Mouse (Mus musculus) heart, embryonic 16.5 days (tissue): ENCODE data around the gene Card6. TPM values are rescaled to one million over a fixed set of nuclear protein-coding genes. Genes with fewer than 3 reads are reported as not detected.
A peak's percentile ranks its signal among the peaks of the same experiment; 100 is the strongest.

Experiments
- ATAC-seq: fragments of 200-750 bp; cut with Nextera tagmentation; replicated peaks from 2 replicates; pipeline ENCODE4 v1.8.0; 2017; ENCODE audit warnings: moderate number of reproducible peaks; ENCODE audit not compliant: insufficient read depth, low FRiP score; ENCODE audit errors: extremely low read depth
- H3K27ac ChIP-seq: fragments of 300-500 bp; sonication (generic); 2 replicates; pipeline ENCODE4 v1.5.1; 2014; ENCODE audit warnings: mild to moderate bottlenecking, low read length, control low read depth, moderate library complexity
- H3K27me3 ChIP-seq: fragments of 300-500 bp; sonication (generic); 2 replicates; pipeline ENCODE4 v1.6.1; 2014; ENCODE audit warnings: low read length, mixed read lengths; ENCODE audit not compliant: control insufficient read depth, insufficient read depth
- H3K36me3 ChIP-seq: fragments of 300-500 bp; sonication (generic); 2 replicates; pipeline ENCODE4 v1.6.1; 2014; ENCODE audit not compliant: control insufficient read depth, insufficient read depth
- H3K4me1 ChIP-seq: fragments of 300-500 bp; sonication (generic); 2 replicates; pipeline ENCODE4 v1.6.1; 2014; ENCODE audit warnings: low read length, mixed read lengths; ENCODE audit not compliant: control insufficient read depth, insufficient read depth
- H3K4me2 ChIP-seq: fragments of 300-500 bp; sonication (generic); 2 replicates; pipeline ENCODE4 v1.6.1; 2014; ENCODE audit warnings: low read depth, mild to moderate bottlenecking, control low read depth, low read length
- H3K4me3 ChIP-seq: fragments of 300-500 bp; sonication (generic); 2 replicates; pipeline ENCODE4 v1.5.1; 2014; ENCODE audit warnings: mild to moderate bottlenecking, control low read depth, low read length
- H3K9ac ChIP-seq: fragments of 300-500 bp; sonication (generic); 2 replicates; pipeline ENCODE4 v1.6.1; 2014; ENCODE audit warnings: low read length, control low read depth
- H3K9me3 ChIP-seq: fragments of 300-500 bp; sonication (generic); replicated peaks from 2 replicates; pipeline ENCODE4 v1.6.1; 2016; ENCODE audit warnings: low read length; ENCODE audit not compliant: control insufficient read depth
- WGBS: fragments of 180-500 bp; shearing (Covaris S2); extraction: QIAGEN DNeasy Blood & Tissue Kit; methylation state at CpG from one replicate; pipeline ENCODE4 v1.1.7; 2014; 5-methylcytosine and 5-hydroxymethylcytosine counted together
- polyA plus RNA-seq: library from polyadenylated mRNA; unstranded; fragments of >200 nt; fragmentation: Nextera tagmentation; extraction: Ambion mirVana; gene quantifications from 2 replicates; pipeline ENCODE4 v1.2.1, GENCODE M21; 2015

Card6 gene
- polyA plus RNA-seq, 1 experiment from 2014 or later = 1.9 TPM

- 86% methylated on average over 12 of the region's 12 CpGs for WGBS
- Histone ChIP-seq H3K27me3 (no peaks in the 10 kb centered on the region), H3K9ac (no peak overlapping the region), H3K4me1 (peaks cover 13% of the 10 kb centered on the region), H3K9me3 (no peaks in the 10 kb centered on the region), H3K4me2 (no peak overlapping the region), H3K36me3 (peaks cover 38% of the 10 kb centered on the region), H3K27ac (no peak overlapping the region), H3K4me3 (no peak overlapping the region)
- ATAC-seq = no peak
Observed at GRCm38 (mm10) chr15:5121535-5122313, 13.4 kb upstream of the Card6 start.

- 91% methylated on average over 2 of the region's 2 CpGs for WGBS
- Histone ChIP-seq H3K36me3 (peaks cover 38% of the 10 kb centered on the region), H3K9me3 (no peaks in the 10 kb centered on the region), H3K27ac (no peak overlapping the region), H3K4me2 (no peak overlapping the region), H3K9ac (no peak overlapping the region), H3K27me3 (no peaks in the 10 kb centered on the region), H3K4me1 (peaks cover 21% of the 10 kb centered on the region), H3K4me3 (no peak overlapping the region)
- ATAC-seq = no peak
Observed at GRCm38 (mm10) chr15:5119707-5120106, 11.4 kb upstream of the Card6 start.

GRCm38 (mm10) chr15:5119192-5119591 is 10.9 kb upstream of the Card6 start:
- H3K9me3 ChIP-seq = no peaks in the 10 kb centered on the region
- peaks cover 22% of the 10 kb centered on the region for H3K4me1 ChIP-seq
- no peak overlapping the region for H3K4me3 ChIP-seq
- no peak for ATAC-seq
- no peaks in the 10 kb centered on the region for H3K27me3 ChIP-seq
- no peak overlapping the region for H3K4me2 ChIP-seq
- H3K36me3 ChIP-seq = peaks cover 35% of the 10 kb centered on the region
- H3K27ac ChIP-seq = no peak overlapping the region
- no peak overlapping the region for H3K9ac ChIP-seq
- 77% methylated on average over 2 of the region's 2 CpGs for WGBS

- no peak overlapping the region for H3K4me3 ChIP-seq
- no peak for ATAC-seq
- 84% methylated on average over 9 of the region's 9 CpGs for WGBS
- H3K9me3 ChIP-seq = no peaks in the 10 kb centered on the region
- H3K4me2 ChIP-seq = no peak overlapping the region
- no peak overlapping the region for H3K27ac ChIP-seq
- H3K9ac ChIP-seq = no peak overlapping the region
- H3K27me3 ChIP-seq = no peaks in the 10 kb centered on the region
- peaks cover 22% of the 10 kb centered on the region for H3K4me1 ChIP-seq
- H3K36me3 ChIP-seq = peaks cover 34% of the 10 kb centered on the region
Observed at GRCm38 (mm10) chr15:5118626-5119025, 10.3 kb upstream of the Card6 start.

- no peaks in the 10 kb centered on the region for H3K27me3 ChIP-seq
- peaks cover 34% of the 10 kb centered on the region for H3K36me3 ChIP-seq
- WGBS = under 1% methylated on average over 22 of the region's 22 CpGs
- peak overlapping the region; percentile 97 for H3K27ac ChIP-seq
- peak overlapping the region; percentile 75 for H3K4me2 ChIP-seq
- H3K4me1 ChIP-seq = peaks cover 22% of the 10 kb centered on the region
- ATAC-seq = no peak
- peak overlapping the region; percentile 94 for H3K4me3 ChIP-seq
- H3K9me3 ChIP-seq = no peaks in the 10 kb centered on the region
- H3K9ac ChIP-seq = peak overlapping the region; percentile 98
Observed at GRCm38 (mm10) chr15:5117031-5117601, 8.8 kb upstream of the Card6 start.

GRCm38 (mm10) chr15:5116270-5117030 is 8.1 kb upstream of the Card6 start, which contains the start of gene Rpl37:
Gene Rpl37, plus strand, starts transcription at chr15:5116645.
- peak within 1 kb of the TSS; percentile 83 for H3K4me2 ChIP-seq
- H3K27ac ChIP-seq = peak within 1 kb of the TSS; percentile 97
- no peaks in the 10 kb centered on the region for H3K9me3 ChIP-seq
- WGBS = under 1% methylated on average over 55 of the region's 55 CpGs
- H3K9ac ChIP-seq = peak within 1 kb of the TSS; percentile 98
- peaks cover 22% of the 10 kb centered on the region for H3K4me1 ChIP-seq
- no peaks in the 10 kb centered on the region for H3K27me3 ChIP-seq
- peak within 1 kb of the TSS; percentile 94 for H3K4me3 ChIP-seq
- peak; percentile 99 for ATAC-seq
- peaks cover 29% of the 10 kb centered on the region for H3K36me3 ChIP-seq

- Histone ChIP-seq H3K4me2 (peak overlapping the region; percentile 83), H3K36me3 (peaks cover 22% of the 10 kb centered on the region), H3K27ac (peak overlapping the region; percentile 97), H3K9me3 (no peaks in the 10 kb centered on the region), H3K4me1 (peaks cover 22% of the 10 kb centered on the region), H3K4me3 (peak overlapping the region; percentile 94), H3K27me3 (no peaks in the 10 kb centered on the region), H3K9ac (peak overlapping the region; percentile 85)
- WGBS = 50% methylated on average over 8 of the region's 8 CpGs
- ATAC-seq = no peak
Observed at GRCm38 (mm10) chr15:5115173-5115572, 6.8 kb upstream of the Card6 start.

GRCm38 (mm10) chr15:5112651-5113050 is 4.3 kb upstream of the Card6 start:
- no peak for ATAC-seq
- Histone ChIP-seq H3K27ac (no peak overlapping the region), H3K9me3 (no peaks in the 10 kb centered on the region), H3K9ac (no peak overlapping the region), H3K4me1 (peaks cover 12% of the 10 kb centered on the region), H3K36me3 (peaks cover 2% of the 10 kb centered on the region; the same call in 1 of the 2 replicates), H3K4me3 (no peak overlapping the region), H3K4me2 (no peak overlapping the region), H3K27me3 (no peaks in the 10 kb centered on the region)
- 77% methylated on average over 3 of the region's 3 CpGs for WGBS

- Histone ChIP-seq H3K9ac (no peak overlapping the region), H3K4me2 (peak overlapping the region; percentile 57), H3K36me3 (peaks cover 2% of the 10 kb centered on the region; the same call in 1 of the 2 replicates), H3K27me3 (no peaks in the 10 kb centered on the region), H3K9me3 (no peaks in the 10 kb centered on the region), H3K4me1 (no peaks in the 10 kb centered on the region), H3K27ac (no peak overlapping the region; the same call in 1 of the 2 replicates), H3K4me3 (peak overlapping the region; percentile 52)
- ATAC-seq = no peak
- 63% methylated on average over 3 of the region's 3 CpGs for WGBS
Observed at GRCm38 (mm10) chr15:5108655-5109040, 309 bp upstream of the Card6 start.
